Mouse (Mus musculus) liver, embryonic 15.5 days (tissue): ENCODE results near the gene Limk1. TPM values are rescaled to one million over a fixed set of nuclear protein-coding genes. Genes with fewer than 3 reads are reported as not detected.
A peak's percentile ranks its signal among the peaks of the same experiment; 100 is the strongest.

ENCODE experiments used
- ATAC-seq: fragments of 200-750 bp; cut with Nextera tagmentation; 2 replicates; pipeline ENCODE4 v1.8.0; 2017; ENCODE audit warnings: moderate number of reproducible peaks, mild to moderate bottlenecking, moderate library complexity; ENCODE audit not compliant: insufficient read depth
- H3K27ac ChIP-seq: fragments of 300-500 bp; sonication (generic); replicated peaks from 2 replicates; pipeline ENCODE4 v1.5.1; 2015; ENCODE audit warnings: mild to moderate bottlenecking, inconsistent platforms
- H3K27me3 ChIP-seq: fragments of 300-500 bp; sonication (generic); 2 replicates; pipeline ENCODE4 v1.6.1; 2015; ENCODE audit warnings: mild to moderate bottlenecking, inconsistent platforms
- H3K36me3 ChIP-seq: fragments of 300-500 bp; sonication (generic); replicated peaks from 2 replicates; pipeline ENCODE4 v1.6.1; 2015; ENCODE audit warnings: moderate library complexity, mild to moderate bottlenecking, inconsistent platforms
- H3K4me1 ChIP-seq: fragments of 300-500 bp; sonication (generic); replicated peaks from 2 replicates; pipeline ENCODE4 v1.6.1; 2015; ENCODE audit warnings: inconsistent platforms
- H3K4me2 ChIP-seq: fragments of 300-500 bp; sonication (generic); 2 replicates; pipeline ENCODE4 v1.6.1; 2015; ENCODE audit warnings: moderate library complexity, mild to moderate bottlenecking, inconsistent platforms
- H3K4me3 ChIP-seq: fragments of 300-500 bp; sonication (generic); replicated peaks from 2 replicates; pipeline ENCODE4 v1.5.1; 2015; ENCODE audit warnings: mild to moderate bottlenecking, inconsistent platforms
- H3K9ac ChIP-seq: fragments of 300-500 bp; sonication (generic); 2 replicates; pipeline ENCODE4 v1.6.1; 2015; ENCODE audit warnings: moderate library complexity, mild to moderate bottlenecking, inconsistent platforms
- H3K9me3 ChIP-seq: fragments of 300-500 bp; sonication (generic); replicated peaks from 2 replicates; pipeline ENCODE4 v1.6.1; 2016; ENCODE audit warnings: inconsistent platforms
- WGBS: fragments of 180-500 bp; shearing (Covaris S2); methylation state at CpG from one replicate; pipeline ENCODE4 v1.1.7; 2015; ENCODE audit warnings: mixed read lengths; ENCODE audit not compliant: insufficient replicate concordance; 5-methylcytosine and 5-hydroxymethylcytosine counted together
- polyA plus RNA-seq: library from polyadenylated mRNA; unstranded; fragments of >200 nt; fragmentation: Nextera tagmentation; extraction: Ambion mirVana; gene quantifications from 2 replicates; pipeline ENCODE4 v1.2.1, GENCODE M21; 2015

Limk1 gene
- polyA plus RNA-seq = 0.81 and 1.1 TPM in 2 replicates

DNA sequence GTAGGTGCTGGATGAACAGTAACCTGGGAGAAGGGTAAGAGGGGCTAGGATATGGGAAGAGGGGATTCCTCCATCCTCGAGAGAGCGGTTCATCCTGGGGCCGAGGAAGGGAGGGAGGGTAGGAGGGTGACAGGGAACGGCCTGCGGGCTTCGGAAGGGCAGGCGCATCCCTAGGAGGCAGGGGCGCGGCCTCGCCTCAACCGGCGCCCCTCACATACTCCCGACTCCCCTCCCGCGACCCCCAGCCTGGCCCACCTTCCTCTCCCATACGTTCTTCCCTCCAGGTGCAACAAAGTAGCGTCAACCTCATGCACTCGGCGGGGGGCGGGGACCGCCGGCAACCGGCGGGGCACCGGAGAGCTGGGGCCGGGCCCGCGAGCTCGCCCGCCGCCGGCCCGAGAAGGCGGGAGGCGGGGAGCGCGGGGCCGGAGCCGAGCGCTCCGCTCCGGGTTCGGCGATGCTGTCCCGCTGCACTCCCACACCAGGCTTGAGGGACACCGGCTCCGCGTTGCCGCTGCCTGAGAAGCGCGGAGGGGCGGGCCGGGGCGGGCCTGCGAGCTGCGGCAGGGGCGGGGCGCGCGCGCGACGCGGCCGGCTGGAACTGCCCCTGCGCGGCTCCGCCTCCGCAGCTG, at the start of gene Limk1:
Gene Limk1 (minus strand): TSS at position 513 of the 632 bp plus-strand sequence.
- under 1% methylated on average over 63 of the region's 69 CpGs for WGBS
- Histone ChIP-seq H3K4me1 (peaks cover 18% of the 10 kb centered on the region), H3K36me3 (no peaks in the 10 kb centered on the region), H3K9me3 (no peaks in the 10 kb centered on the region), H3K27me3 (peaks cover 25% of the 10 kb centered on the region), H3K9ac (peak within 1 kb of the TSS; percentile 70), H3K4me2 (peak within 1 kb of the TSS; percentile 100), H3K27ac (peak within 1 kb of the TSS; percentile 81), H3K4me3 (peak within 1 kb of the TSS; percentile 69)
- no peak for ATAC-seq

- no peak overlapping the region for H3K4me3 ChIP-seq
- no peaks in the 10 kb centered on the region for H3K9me3 ChIP-seq
- no peaks in the 10 kb centered on the region for H3K4me1 ChIP-seq
- 54% methylated on average over 2 of the region's 2 CpGs for WGBS
- H3K27me3 ChIP-seq = no peaks in the 10 kb centered on the region
- no peak overlapping the region for H3K4me2 ChIP-seq
- ATAC-seq = no peak
- no peak overlapping the region for H3K9ac ChIP-seq
- no peaks in the 10 kb centered on the region for H3K36me3 ChIP-seq
- no peak overlapping the region for H3K27ac ChIP-seq
These were observed 46.5 kb upstream of the Limk1 start for GRCm38 (mm10) chr5:134734920-134735319.

- Histone ChIP-seq H3K9ac (no peak overlapping the region), H3K4me1 (no peaks in the 10 kb centered on the region), H3K4me2 (no peak overlapping the region), H3K27me3 (no peaks in the 10 kb centered on the region), H3K27ac (no peak overlapping the region), H3K36me3 (no peaks in the 10 kb centered on the region), H3K9me3 (no peaks in the 10 kb centered on the region), H3K4me3 (no peak overlapping the region)
- 55% methylated on average over 5 of the region's 5 CpGs for WGBS
- ATAC-seq = no peak
These were observed 45.7 kb upstream of the Limk1 start for GRCm38 (mm10) chr5:134734072-134734471.

DNA sequence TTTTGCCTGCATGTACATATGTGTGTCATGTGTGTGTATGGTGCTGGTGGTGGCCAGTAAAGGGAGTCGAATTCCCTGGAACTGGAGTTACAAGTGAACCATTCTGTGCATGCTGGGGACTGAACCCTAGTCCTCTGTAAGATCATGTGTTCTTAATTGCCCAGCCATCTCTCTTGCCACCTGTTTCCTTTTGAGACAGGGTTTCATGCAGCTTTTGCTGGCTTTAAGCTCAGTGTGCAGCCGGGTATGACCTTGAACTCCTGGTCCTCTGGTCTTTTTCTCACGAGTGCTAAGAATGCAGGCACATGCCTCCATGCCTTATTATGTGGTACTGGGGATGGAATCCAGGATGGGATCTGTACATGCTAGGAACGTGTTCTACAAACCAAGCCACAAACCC, 44.8 kb upstream of the Limk1 start:
- WGBS = 48% methylated on average over 4 of the region's 4 CpGs
- Histone ChIP-seq H3K27ac (no peak overlapping the region), H3K4me1 (no peaks in the 10 kb centered on the region), H3K4me3 (no peak overlapping the region), H3K36me3 (no peaks in the 10 kb centered on the region), H3K9me3 (no peaks in the 10 kb centered on the region), H3K4me2 (no peak overlapping the region), H3K27me3 (no peaks in the 10 kb centered on the region), H3K9ac (no peak overlapping the region)
- no peak for ATAC-seq

DNA sequence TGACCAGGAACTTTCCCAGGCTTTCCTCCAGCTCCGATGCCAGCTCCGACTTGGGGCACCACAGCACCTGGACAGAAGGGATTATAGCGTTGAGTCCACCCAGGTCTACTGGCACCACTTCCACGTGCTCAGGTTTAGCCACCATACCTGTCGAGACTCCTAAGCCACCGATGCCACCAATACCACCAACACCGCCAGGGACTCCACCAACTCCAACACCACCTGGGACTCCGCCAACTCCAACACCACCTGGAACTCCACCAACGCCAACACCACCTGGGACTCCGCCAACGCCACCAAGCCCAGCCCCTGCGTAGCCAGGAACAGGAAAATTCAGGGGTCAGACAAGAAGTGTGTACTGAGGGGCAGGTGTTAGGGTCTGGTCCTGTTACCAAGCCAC, 40.7 kb upstream of the Limk1 start:
- no peak for ATAC-seq
- no peak overlapping the region for H3K9ac ChIP-seq
- 75% methylated on average over 12 of the region's 12 CpGs for WGBS

DNA sequence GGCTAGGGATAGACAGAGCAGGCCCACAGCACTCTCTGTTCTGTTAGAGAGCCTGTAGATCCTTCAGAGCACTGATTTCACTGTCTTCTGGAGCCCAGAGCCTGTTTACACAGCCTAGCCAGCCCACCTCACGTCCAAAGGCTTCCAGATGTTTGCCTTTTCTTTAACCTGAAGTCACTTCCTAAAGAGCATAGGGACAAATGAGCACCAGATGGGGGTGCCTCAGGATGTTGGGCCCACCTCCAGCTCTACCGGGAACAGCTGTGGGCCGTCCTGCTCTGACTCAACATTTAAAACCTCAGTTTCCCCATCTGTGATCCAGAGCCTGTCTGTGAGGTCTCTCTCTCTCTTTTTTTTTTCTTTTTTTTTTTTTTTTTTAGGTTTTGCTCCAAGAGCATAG, 40.1 kb upstream of the Limk1 start:
- no peak for ATAC-seq
- no peak overlapping the region for H3K4me3 ChIP-seq
- H3K4me1 ChIP-seq = no peaks in the 10 kb centered on the region
- H3K9me3 ChIP-seq = no peaks in the 10 kb centered on the region
- no peak overlapping the region for H3K4me2 ChIP-seq
- no peaks in the 10 kb centered on the region for H3K36me3 ChIP-seq
- no peak overlapping the region for H3K27ac ChIP-seq
- 74% methylated on average over 3 of the region's 3 CpGs for WGBS
- H3K27me3 ChIP-seq = no peaks in the 10 kb centered on the region
- H3K9ac ChIP-seq = no peak overlapping the region

More for the DNA sequence above, 40.7 kb upstream of the Limk1 start:
- Histone ChIP-seq H3K4me1 (no peaks in the 10 kb centered on the region), H3K4me3 (no peak overlapping the region), H3K4me2 (no peak overlapping the region), H3K9me3 (no peaks in the 10 kb centered on the region), H3K36me3 (no peaks in the 10 kb centered on the region), H3K27ac (no peak overlapping the region), H3K27me3 (no peaks in the 10 kb centered on the region)

GRCm38 (mm10) chr5:134727001-134727639, 38.7 kb upstream of the Limk1 start:
- ATAC-seq = no peak
- WGBS = 53% methylated on average over 8 of the region's 8 CpGs
- H3K4me2 ChIP-seq = no peak overlapping the region

GRCm38 (mm10) chr5:134725299-134725698, 36.9 kb upstream of the Limk1 start:
- Histone ChIP-seq H3K9me3 (no peaks in the 10 kb centered on the region), H3K9ac (no peak overlapping the region), H3K4me1 (no peaks in the 10 kb centered on the region), H3K27me3 (no peaks in the 10 kb centered on the region), H3K4me3 (no peak overlapping the region), H3K4me2 (no peak overlapping the region), H3K27ac (no peak overlapping the region), H3K36me3 (no peaks in the 10 kb centered on the region)
- 56% methylated on average over 4 of the region's 4 CpGs for WGBS
- ATAC-seq = no peak

More at GRCm38 (mm10) chr5:134727001-134727639, 38.7 kb upstream of the Limk1 start:
- Histone ChIP-seq H3K36me3 (no peaks in the 10 kb centered on the region), H3K27me3 (no peaks in the 10 kb centered on the region), H3K9ac (no peak overlapping the region), H3K4me1 (no peaks in the 10 kb centered on the region), H3K9me3 (no peaks in the 10 kb centered on the region), H3K4me3 (no peak overlapping the region), H3K27ac (no peak overlapping the region)

- Histone ChIP-seq H3K27me3 (no peaks in the 10 kb centered on the region), H3K9ac (no peak overlapping the region), H3K9me3 (no peaks in the 10 kb centered on the region), H3K4me2 (no peak overlapping the region), H3K36me3 (no peaks in the 10 kb centered on the region), H3K4me3 (no peak overlapping the region), H3K4me1 (no peaks in the 10 kb centered on the region), H3K27ac (no peak overlapping the region)
- WGBS = 45% methylated on average over 4 of the region's 4 CpGs
- ATAC-seq = no peak
These were observed 31.7 kb upstream of the Limk1 start for GRCm38 (mm10) chr5:134720058-134720457.

DNA sequence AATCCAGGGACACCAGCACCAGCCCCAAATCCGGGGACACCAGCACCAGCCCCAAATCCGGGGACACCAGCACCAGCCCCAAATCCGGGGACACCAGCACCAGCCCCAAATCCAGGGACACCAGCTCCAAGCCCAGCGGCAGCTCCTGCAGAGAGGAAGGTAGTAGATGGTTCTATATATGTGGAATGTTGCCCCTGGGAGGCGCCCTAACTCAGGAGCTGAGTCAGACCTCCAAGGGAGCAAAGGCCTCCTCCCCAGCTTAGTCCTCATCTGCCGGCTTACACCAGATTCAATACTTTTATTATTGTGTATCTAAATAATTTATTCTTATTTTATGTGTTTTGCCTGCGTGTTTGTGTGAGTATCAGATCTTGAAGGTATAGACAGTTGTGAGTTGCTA, 22.7 kb upstream of the Limk1 start:
- Histone ChIP-seq H3K27me3 (no peaks in the 10 kb centered on the region), H3K4me1 (no peaks in the 10 kb centered on the region), H3K36me3 (no peaks in the 10 kb centered on the region), H3K4me2 (no peak overlapping the region), H3K9ac (no peak overlapping the region), H3K4me3 (no peak overlapping the region), H3K9me3 (no peaks in the 10 kb centered on the region), H3K27ac (no peak overlapping the region)
- 54% methylated on average over 7 of the region's 7 CpGs for WGBS
- no peak for ATAC-seq

DNA sequence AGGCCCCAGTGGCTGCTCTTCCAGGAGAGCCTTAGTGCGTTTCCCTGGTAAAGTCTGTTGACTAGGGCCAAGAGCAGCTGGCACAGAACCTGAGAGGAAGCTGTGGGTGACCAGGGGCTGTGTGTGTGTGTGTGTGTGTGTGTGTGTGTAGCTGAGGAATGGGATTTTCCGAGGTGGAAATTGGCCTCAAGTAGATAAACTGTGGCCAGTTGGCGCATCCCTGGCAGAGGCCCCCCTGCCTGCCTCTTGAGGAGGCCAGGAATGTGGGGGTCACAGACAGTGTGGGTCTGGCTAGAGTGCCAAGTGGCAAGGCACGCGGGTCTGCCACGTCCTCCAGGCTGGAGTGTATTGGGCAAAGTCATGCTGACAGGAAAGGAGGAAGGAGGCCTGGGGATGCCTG, 20.9 kb upstream of the Limk1 start:
- Histone ChIP-seq H3K9ac (no peak overlapping the region), H3K27me3 (no peaks in the 10 kb centered on the region), H3K9me3 (no peaks in the 10 kb centered on the region), H3K4me2 (no peak overlapping the region), H3K4me3 (no peak overlapping the region), H3K36me3 (no peaks in the 10 kb centered on the region), H3K27ac (no peak overlapping the region), H3K4me1 (no peaks in the 10 kb centered on the region)
- no peak for ATAC-seq
- 45% methylated on average over 6 of the region's 6 CpGs for WGBS

GRCm38 (mm10) chr5:134704157-134704556, 15.8 kb upstream of the Limk1 start:
- ATAC-seq = no peak
- Histone ChIP-seq H3K27me3 (no peaks in the 10 kb centered on the region), H3K9ac (no peak overlapping the region), H3K4me3 (no peak overlapping the region), H3K4me2 (no peak overlapping the region), H3K27ac (no peak overlapping the region), H3K36me3 (no peaks in the 10 kb centered on the region), H3K9me3 (no peaks in the 10 kb centered on the region), H3K4me1 (no peaks in the 10 kb centered on the region)
